Comparison of ENCODE assay signal across 10 mouse cellular contexts in genomic region chr11:105312972-105313632, GRCm38 (mm10). TPM values are rescaled to one million over a fixed set of nuclear protein-coding genes. Genes with fewer than 3 reads are reported as not detected.
A peak's percentile ranks its signal among the peaks of the same experiment; 100 is the strongest.
DNase-seq lines count a peak whose midpoint lies in the region; ATAC-seq lines count a peak whose summit lies in the region.
"Had no signal": no experiment of that assay in that cellular context is flagged by ENCODE, and none has a peak within 500 bp of the region (broad histone marks: within the 10 kb centered on the region; RNA-seq: fewer than 3 reads in every experiment).

No protein-coding gene starts in this region.

- H3K27me3 ChIP-seq in forebrain, embryonic 11.5 days (ENCODE audit: control insufficient read depth, insufficient read depth, low read length), result no peaks in the 10 kb centered on the region
- H3K27me3 ChIP-seq in forebrain, embryonic 13.5 days, result no peaks in the 10 kb centered on the region
- no peaks in the 10 kb centered on the region for H3K27me3 ChIP-seq in forebrain, embryonic 15.5 days
- no peaks in the 10 kb centered on the region for H3K27me3 ChIP-seq in limb, embryonic 12.5 days
- no peaks in the 10 kb centered on the region for H3K27me3 ChIP-seq in neural tube, embryonic 13.5 days
- H3K27me3 ChIP-seq: neural tube, embryonic 12.5 days had no signal

- ATAC-seq in forebrain, embryonic 11.5 days (replicated peaks; ENCODE audit: low FRiP score), result peak; percentile 51; the same call in 1 of the 2 replicates
- no peak for ATAC-seq in forebrain, embryonic 13.5 days
- no peak for ATAC-seq in forebrain, embryonic 15.5 days (replicated peaks)
- peak; percentile 52; the same call in 1 of the 2 replicates for ATAC-seq in limb, embryonic 12.5 days (ENCODE audit: insufficient number of reproducible peaks, insufficient read depth, low FRiP score, low TSS enrichment, low read depth)
- 0 out of 2 replicates have a peak, but pooled peaks have one; percentile 21 for ATAC-seq in neural tube, embryonic 13.5 days (ENCODE audit: low read depth)

- no peaks in the 10 kb centered on the region for H3K9me3 ChIP-seq in forebrain, embryonic 11.5 days (ENCODE audit: control insufficient read depth, low read length)
- H3K9me3 ChIP-seq in forebrain, embryonic 13.5 days (replicated peaks), result no peaks in the 10 kb centered on the region
- H3K9me3 ChIP-seq in forebrain, embryonic 15.5 days, result no peaks in the 10 kb centered on the region
- H3K9me3 ChIP-seq in limb, embryonic 12.5 days, result no peaks in the 10 kb centered on the region
- no peaks in the 10 kb centered on the region for H3K9me3 ChIP-seq in neural tube, embryonic 13.5 days
- H3K9me3 ChIP-seq: neural tube, embryonic 12.5 days had no signal

- DNase-seq in forebrain, embryonic 11.5 days (ENCODE audit: low spot score), result no peak
- DNase-seq in heart, postnatal 4 days, result peak; percentile 51
- DNase-seq in thymus, postnatal 14 days, result no peak
- no peak for DNase-seq in cerebellum, adult 9-11 months

- H3K36me3 ChIP-seq in forebrain, embryonic 11.5 days (ENCODE audit: control insufficient read depth, insufficient read depth, low read length), result no peaks in the 10 kb centered on the region
- no peaks in the 10 kb centered on the region for H3K36me3 ChIP-seq in forebrain, embryonic 13.5 days (ENCODE audit: poor library complexity, severe bottlenecking)
- no peaks in the 10 kb centered on the region for H3K36me3 ChIP-seq in forebrain, embryonic 15.5 days
- H3K36me3 ChIP-seq in limb, embryonic 12.5 days, result peaks cover 32% of the 10 kb centered on the region
- H3K36me3 ChIP-seq in neural tube, embryonic 13.5 days, result no peaks in the 10 kb centered on the region
- H3K36me3 ChIP-seq: neural tube, embryonic 12.5 days had no signal

- H3K4me3 ChIP-seq in forebrain, embryonic 11.5 days (ENCODE audit: low read depth, low read length), result no peak overlapping the region
- no peak overlapping the region for H3K4me3 ChIP-seq in forebrain, embryonic 13.5 days
- H3K4me3 ChIP-seq in forebrain, embryonic 15.5 days, result no peak overlapping the region
- H3K4me3 ChIP-seq in limb, embryonic 12.5 days (replicated peaks), result no peak overlapping the region
- no peak overlapping the region for H3K4me3 ChIP-seq in neural tube, embryonic 13.5 days
- H3K4me3 ChIP-seq: erythroblast, embryonic 14.5 days; neural tube, embryonic 12.5 days had no signal

- peaks cover 19% of the 10 kb centered on the region for H3K4me1 ChIP-seq in forebrain, embryonic 11.5 days (replicated peaks; ENCODE audit: control insufficient read depth, insufficient read depth, low read length)
- peaks cover 33% of the 10 kb centered on the region for H3K4me1 ChIP-seq in forebrain, embryonic 13.5 days
- H3K4me1 ChIP-seq in forebrain, embryonic 15.5 days, result peaks cover 22% of the 10 kb centered on the region
- peaks cover 47% of the 10 kb centered on the region for H3K4me1 ChIP-seq in limb, embryonic 12.5 days (replicated peaks)
- H3K4me1 ChIP-seq in neural tube, embryonic 13.5 days (replicated peaks), result peaks cover 39% of the 10 kb centered on the region

- 60% methylated on average over 10 of the region's 10 CpGs for WGBS in forebrain, embryonic 11.5 days
- 67% methylated on average over 10 of the region's 10 CpGs for WGBS in forebrain, embryonic 13.5 days
- WGBS in forebrain, embryonic 15.5 days, result 64% methylated on average over 10 of the region's 10 CpGs
- WGBS in limb, embryonic 12.5 days, result 19% methylated on average over 10 of the region's 10 CpGs
- WGBS in neural tube, embryonic 13.5 days, result 56% methylated on average over 10 of the region's 10 CpGs

- 0 out of 2 replicates have a peak overlapping the region, but pooled peaks have one; percentile 9 for H3K9ac ChIP-seq in forebrain, embryonic 11.5 days (ENCODE audit: low read length)
- no peak overlapping the region for H3K9ac ChIP-seq in forebrain, embryonic 13.5 days
- H3K9ac ChIP-seq in forebrain, embryonic 15.5 days (replicated peaks), result no peak overlapping the region; the same call in 1 of the 2 replicates
- no peak overlapping the region for H3K9ac ChIP-seq in limb, embryonic 12.5 days (replicated peaks)
- no peak overlapping the region for H3K9ac ChIP-seq in neural tube, embryonic 13.5 days
- H3K9ac ChIP-seq: neural tube, embryonic 12.5 days had no signal

- H3K4me2 ChIP-seq in forebrain, embryonic 11.5 days (ENCODE audit: low read depth, low read length, severe bottlenecking), result no peak overlapping the region
- no peak overlapping the region for H3K4me2 ChIP-seq in forebrain, embryonic 13.5 days
- H3K4me2 ChIP-seq in forebrain, embryonic 15.5 days (replicated peaks), result no peak overlapping the region
- peak overlapping the region; percentile 17; the same call in 1 of the 2 replicates for H3K4me2 ChIP-seq in limb, embryonic 12.5 days
- H3K4me2 ChIP-seq in neural tube, embryonic 13.5 days, result no peak overlapping the region
- H3K4me2 ChIP-seq: neural tube, embryonic 12.5 days had no signal

- H3K27ac ChIP-seq in forebrain, embryonic 11.5 days (ENCODE audit: low read depth, low read length), result peak overlapping the region; percentile 43; the same call in 1 of the 2 replicates
- no peak overlapping the region for H3K27ac ChIP-seq in forebrain, embryonic 13.5 days
- 0 out of 2 replicates have a peak overlapping the region, but pooled peaks have one; percentile 9 for H3K27ac ChIP-seq in forebrain, embryonic 15.5 days (replicated peaks)
- peak overlapping the region; percentile 83 for H3K27ac ChIP-seq in limb, embryonic 12.5 days
- H3K27ac ChIP-seq in neural tube, embryonic 13.5 days (replicated peaks), result peak overlapping the region; percentile 52
- H3K27ac ChIP-seq: neural tube, embryonic 12.5 days had no signal

RNA-seq across cellular contexts. Expression of gene Mrc2, which starts 20.7 kb away (rescaled TPM):
- polyA plus RNA-seq in forebrain, embryonic 11.5 days (2014; fragmentation: Nextera tagmentation; extraction: Ambion mirVana), result 11.4 and 11.9 TPM in 2 replicates
- polyA plus RNA-seq in forebrain, embryonic 13.5 days (2015; fragmentation: Nextera tagmentation; extraction: Ambion mirVana), result 4.5 and 6.3 TPM in 2 replicates
- 4.1 and 4.3 TPM in 2 replicates for polyA plus RNA-seq in forebrain, embryonic 15.5 days (2015; fragmentation: Nextera tagmentation; extraction: Ambion mirVana)
- total RNA-seq in heart, postnatal 4 days (2021), result 10 to 100 TPM; 31.5 to 32.8 TPM
- polyA plus RNA-seq in limb, embryonic 12.5 days (2016; fragmentation: Nextera tagmentation; extraction: Ambion mirVana), result 35.0 and 37.3 TPM in 2 replicates
- 5.0 and 5.7 TPM in 2 replicates for polyA plus RNA-seq in neural tube, embryonic 13.5 days (2015; fragmentation: Nextera tagmentation; extraction: Ambion mirVana)

Comparison
In these comparisons a context has a peak if more than half of its experiments do, and no peak if none do; other contexts are left out.
1. ATAC-seq: peak in forebrain, embryonic 11.5 days (single experiment), limb, embryonic 12.5 days (single experiment) and neural tube, embryonic 13.5 days (single experiment); none in forebrain, embryonic 13.5 days (single experiment) and forebrain, embryonic 15.5 days (single experiment).